Comparison of ENCODE assay signal across 28 mouse cellular contexts in the genomic region with DNA sequence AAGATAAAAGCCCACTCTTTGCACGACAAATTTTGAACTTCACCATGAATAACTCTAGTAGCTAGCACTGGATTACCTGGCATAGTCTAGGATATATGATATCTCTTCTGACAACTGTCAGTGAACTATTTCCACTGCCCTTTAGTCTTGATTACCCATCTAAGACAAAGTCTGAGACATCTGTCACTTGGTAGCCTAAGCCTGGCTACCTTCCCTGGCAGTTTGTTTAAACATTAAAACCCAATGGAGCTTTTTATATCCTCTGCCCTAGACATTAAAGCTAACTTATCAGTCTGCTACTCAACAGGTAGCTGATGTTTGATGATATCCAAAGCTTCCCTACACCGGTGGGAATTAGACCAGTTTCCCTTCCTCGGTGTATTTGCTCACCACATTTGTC. TPM values are rescaled to one million over a fixed set of nuclear protein-coding genes. Genes with fewer than 3 reads are reported as not detected.
"Had no signal": no experiment of that assay in that cellular context is flagged by ENCODE, and none has a peak within 500 bp of the region (broad histone marks: within the 10 kb centered on the region; RNA-seq: fewer than 3 reads in every experiment).

No protein-coding gene starts in this region.

- DNase-seq: gastrocnemius, adult 2 months; gastrocnemius, postnatal 10 days; gastrocnemius, postnatal 25 days; heart, adult 2 months; heart, postnatal 14 days; heart, postnatal 4 days; liver; liver, embryonic 13.5 days; liver, postnatal 0 days had no signal

- H3K27me3 ChIP-seq: heart, embryonic 13.5 days; heart, embryonic 15.5 days; hindbrain, embryonic 12.5 days; intestine, embryonic 15.5 days; limb, embryonic 12.5 days; liver, embryonic 13.5 days; liver, embryonic 15.5 days had no signal

- H3K27ac ChIP-seq: gastrocnemius, adult 2 months; heart, adult 2 months; heart, embryonic 13.5 days; heart, embryonic 15.5 days; hindbrain, embryonic 10.5 days; hindbrain, embryonic 12.5 days; hindbrain, embryonic 14.5 days; intestine, embryonic 15.5 days; kidney, postnatal 0 days; layer of hippocampus, adult 2 months; left cerebral cortex, adult 2 months; limb, embryonic 10.5 days; limb, embryonic 12.5 days; liver, embryonic 13.5 days; liver, embryonic 15.5 days had no signal

- H3K9me3 ChIP-seq: heart, embryonic 13.5 days; heart, embryonic 15.5 days; hindbrain, embryonic 10.5 days; hindbrain, embryonic 12.5 days; intestine, embryonic 15.5 days; limb, embryonic 10.5 days; limb, embryonic 12.5 days; liver, embryonic 13.5 days; liver, embryonic 15.5 days had no signal

- H3K4me1 ChIP-seq: heart, embryonic 13.5 days; heart, embryonic 15.5 days; hindbrain, embryonic 10.5 days; hindbrain, embryonic 12.5 days; intestine, embryonic 15.5 days; limb, embryonic 10.5 days; limb, embryonic 12.5 days; liver, embryonic 13.5 days; liver, embryonic 15.5 days had no signal

- ATAC-seq: forebrain, embryonic 16.5 days; hindbrain, embryonic 16.5 days; inflammation-experienced regulatory T-cells, adult 6 months; intestine, embryonic 15.5 days; intestine, postnatal 0 days; liver, postnatal 0 days had no signal

- H3K36me3 ChIP-seq: heart, embryonic 13.5 days; heart, embryonic 15.5 days; hindbrain, embryonic 10.5 days; hindbrain, embryonic 12.5 days; intestine, embryonic 15.5 days; limb, embryonic 10.5 days; limb, embryonic 12.5 days; liver, embryonic 13.5 days; liver, embryonic 15.5 days had no signal

- H3K4me3 ChIP-seq: gastrocnemius, adult 2 months; heart, adult 2 months; heart, embryonic 13.5 days; heart, embryonic 15.5 days; hindbrain, embryonic 10.5 days; hindbrain, embryonic 12.5 days; intestine, embryonic 15.5 days; layer of hippocampus, adult 2 months; left cerebral cortex, adult 2 months; limb, embryonic 10.5 days; limb, embryonic 12.5 days; liver, embryonic 13.5 days; liver, embryonic 15.5 days had no signal

- H3K9ac ChIP-seq: heart, embryonic 13.5 days; heart, embryonic 15.5 days; hindbrain, embryonic 12.5 days; hindbrain, embryonic 14.5 days; intestine, embryonic 15.5 days; limb, embryonic 12.5 days; liver, embryonic 13.5 days; liver, embryonic 15.5 days; liver, postnatal 0 days had no signal

- H3K4me2 ChIP-seq: heart, embryonic 11.5 days; heart, embryonic 13.5 days; heart, embryonic 15.5 days; hindbrain, embryonic 12.5 days; hindbrain, embryonic 14.5 days; intestine, embryonic 15.5 days; limb, embryonic 12.5 days; liver, embryonic 11.5 days; liver, embryonic 13.5 days; liver, embryonic 15.5 days had no signal

RNA-seq across cellular contexts. Expression of gene Ptpn20, which starts 36.0 kb away (rescaled TPM):
- polyA plus RNA-seq: heart, embryonic 13.5 days; heart, postnatal 0 days; inflammation-experienced regulatory T-cells, adult 6 months; kidney, postnatal 0 days; limb, embryonic 12.5 days had no signal
